Mouse (Mus musculus) midbrain, embryonic 10.5 days (tissue): ENCODE results near the gene Pagr1b. TPM values are rescaled to one million over a fixed set of nuclear protein-coding genes. Genes with fewer than 3 reads are reported as not detected.

Experiments used
- DNase-seq: peaks from one replicate; pipeline ENCODE4 v3.0.0-alpha.2; 2017; ENCODE audit warnings: low spot score
- H3K27ac ChIP-seq: fragments of 300-500 bp; sonication (generic); replicated peaks from 2 replicates; pipeline ENCODE4 v1.5.1; 2016; ENCODE audit warnings: mild to moderate bottlenecking
- H3K27me3 ChIP-seq: fragments of 300-500 bp; sonication (generic); 2 replicates; pipeline ENCODE4 v1.6.1; 2016; ENCODE audit warnings: low read depth, mild to moderate bottlenecking; ENCODE audit not compliant: poor library complexity, severe bottlenecking
- H3K36me3 ChIP-seq: fragments of 300-500 bp; sonication (generic); 2 replicates; pipeline ENCODE4 v1.6.1; 2016; ENCODE audit warnings: mild to moderate bottlenecking, moderate library complexity
- H3K4me1 ChIP-seq: fragments of 300-500 bp; sonication (generic); 2 replicates; pipeline ENCODE4 v1.6.1; 2016
- H3K4me3 ChIP-seq: fragments of 300-500 bp; sonication (generic); 2 replicates; pipeline ENCODE4 v1.5.1; 2016; ENCODE audit warnings: mild to moderate bottlenecking, moderate library complexity
- H3K9me3 ChIP-seq: fragments of 300-500 bp; sonication (generic); replicated peaks from 2 replicates; pipeline ENCODE4 v1.6.1; 2016; ENCODE audit warnings: mild to moderate bottlenecking
- WGBS: fragments of 180-500 bp; shearing (Covaris S2); methylation state at CpG from one replicate; pipeline ENCODE4 v1.1.7; 2016; 5-methylcytosine and 5-hydroxymethylcytosine counted together
- polyA plus RNA-seq: library from polyadenylated mRNA; unstranded; fragments of >200 nt; fragmentation: Nextera tagmentation; extraction: Ambion mirVana; gene quantifications from 2 replicates; pipeline ENCODE4 v1.2.1, GENCODE M21; 2016

The Pagr1b gene
- polyA plus RNA-seq, 1 experiment from 2014 or later = 0.19 TPM

GRCm38 (mm10) chr7:127007313-127008024 is 8.8 kb downstream of the Pagr1b start:
- Histone ChIP-seq H3K9me3 (no peaks in the 10 kb centered on the region), H3K4me3 (no peak overlapping the region), H3K27ac (no peak overlapping the region), H3K36me3 (peaks cover 13% of the 10 kb centered on the region), H3K27me3 (no peaks in the 10 kb centered on the region), H3K4me1 (peaks cover 15% of the 10 kb centered on the region)
- 85% methylated on average over 6 of the region's 6 CpGs for WGBS
- no peak for DNase-seq

GRCm38 (mm10) chr7:127004122-127004875 is 12.0 kb downstream of the Pagr1b start:
- no peak for DNase-seq
- Histone ChIP-seq H3K27ac (no peak overlapping the region), H3K9me3 (no peaks in the 10 kb centered on the region), H3K4me1 (peaks cover 10% of the 10 kb centered on the region), H3K27me3 (no peaks in the 10 kb centered on the region), H3K4me3 (no peak overlapping the region), H3K36me3 (no peaks in the 10 kb centered on the region)
- whole genome bisulfite sequencing = 89% methylated on average over 4 of the region's 4 CpGs

GRCm38 (mm10) chr7:127003620-127004019 is 12.7 kb downstream of the Pagr1b start:
- Histone ChIP-seq H3K4me1 (peaks cover 4% of the 10 kb centered on the region), H3K36me3 (no peaks in the 10 kb centered on the region), H3K9me3 (no peaks in the 10 kb centered on the region), H3K4me3 (no peak overlapping the region), H3K27ac (no peak overlapping the region), H3K27me3 (no peaks in the 10 kb centered on the region)
- no peak for DNase-seq
- 92% methylated on average over 5 of the region's 5 CpGs for WGBS

GRCm38 (mm10) chr7:126999568-126999967 is 16.7 kb downstream of the Pagr1b start:
- H3K4me3 ChIP-seq = no peak overlapping the region
- no peaks in the 10 kb centered on the region for H3K36me3 ChIP-seq
- H3K9me3 ChIP-seq = 0 out of 2 replicates have a peak, but pooled peaks cover 2% of the 10 kb centered on the region
- WGBS = 87% methylated on average over 10 of the region's 10 CpGs
- no peak overlapping the region for H3K27ac ChIP-seq
- H3K4me1 ChIP-seq = no peaks in the 10 kb centered on the region
- no peaks in the 10 kb centered on the region for H3K27me3 ChIP-seq
- DNase-seq = no peak

GRCm38 (mm10) chr7:126996449-126996848 is 19.8 kb downstream of the Pagr1b start:
- H3K36me3 ChIP-seq = no peaks in the 10 kb centered on the region
- WGBS = 82% methylated on average over 4 of the region's 4 CpGs

GRCm38 (mm10) chr7:126988816-126989215 is 27.5 kb downstream of the Pagr1b start:
- no peak overlapping the region for H3K27ac ChIP-seq
- no peak for DNase-seq
- 75% methylated on average over 8 of the region's 8 CpGs for WGBS
- no peaks in the 10 kb centered on the region for H3K36me3 ChIP-seq
- H3K9me3 ChIP-seq = no peaks in the 10 kb centered on the region
- H3K27me3 ChIP-seq = no peaks in the 10 kb centered on the region
- H3K4me1 ChIP-seq = peaks cover 5% of the 10 kb centered on the region
- no peak overlapping the region for H3K4me3 ChIP-seq

More at GRCm38 (mm10) chr7:126996449-126996848, 19.8 kb downstream of the Pagr1b start:
- H3K4me1 ChIP-seq = peaks cover 3% of the 10 kb centered on the region
- no peaks in the 10 kb centered on the region for H3K27me3 ChIP-seq
- H3K4me3 ChIP-seq = no peak overlapping the region
- DNase-seq = no peak
- 0 out of 2 replicates have a peak, but pooled peaks cover 2% of the 10 kb centered on the region for H3K9me3 ChIP-seq
- H3K27ac ChIP-seq = no peak overlapping the region

GRCm38 (mm10) chr7:126986319-126986718 is 30.0 kb downstream of the Pagr1b start:
- Histone ChIP-seq H3K4me1 (0 out of 2 replicates have a peak, but pooled peaks cover 2% of the 10 kb centered on the region), H3K9me3 (no peaks in the 10 kb centered on the region), H3K27ac (no peak overlapping the region), H3K4me3 (no peak overlapping the region), H3K36me3 (peaks cover 1% of the 10 kb centered on the region), H3K27me3 (no peaks in the 10 kb centered on the region)
- WGBS = 38% methylated on average over 9 of the region's 9 CpGs
- DNase-seq = no peak

GRCm38 (mm10) chr7:126984667-126985444 is 31.4 kb downstream of the Pagr1b start:
- Histone ChIP-seq H3K36me3 (peaks cover 16% of the 10 kb centered on the region), H3K4me1 (0 out of 2 replicates have a peak, but pooled peaks cover 2% of the 10 kb centered on the region), H3K4me3 (no peak overlapping the region), H3K27ac (no peak overlapping the region), H3K9me3 (no peaks in the 10 kb centered on the region), H3K27me3 (no peaks in the 10 kb centered on the region)
- 70% methylated on average over 10 of the region's 10 CpGs for WGBS
- no peak for DNase-seq

GRCm38 (mm10) chr7:126983113-126983512 is 33.2 kb downstream of the Pagr1b start:
- Histone ChIP-seq H3K4me3 (no peak overlapping the region), H3K27me3 (no peaks in the 10 kb centered on the region), H3K9me3 (no peaks in the 10 kb centered on the region), H3K4me1 (0 out of 2 replicates have a peak, but pooled peaks cover 2% of the 10 kb centered on the region), H3K27ac (no peak overlapping the region), H3K36me3 (peaks cover 33% of the 10 kb centered on the region)
- WGBS = 88% methylated on average over 7 of the region's 7 CpGs
- no peak for DNase-seq

GRCm38 (mm10) chr7:126982054-126982453 is 34.2 kb downstream of the Pagr1b start:
- H3K4me3 ChIP-seq = no peak overlapping the region
- H3K9me3 ChIP-seq = no peaks in the 10 kb centered on the region
- H3K36me3 ChIP-seq = peaks cover 39% of the 10 kb centered on the region
- H3K27me3 ChIP-seq = no peaks in the 10 kb centered on the region
- DNase-seq = no peak
- 93% methylated on average over 4 of the region's 4 CpGs for WGBS
- peaks cover 8% of the 10 kb centered on the region for H3K4me1 ChIP-seq
- no peak overlapping the region for H3K27ac ChIP-seq

GRCm38 (mm10) chr7:126981601-126982000 is 34.7 kb downstream of the Pagr1b start:
- WGBS = 91% methylated on average over 2 of the region's 2 CpGs
- Histone ChIP-seq H3K36me3 (peaks cover 39% of the 10 kb centered on the region), H3K27me3 (no peaks in the 10 kb centered on the region), H3K9me3 (no peaks in the 10 kb centered on the region), H3K4me3 (no peak overlapping the region), H3K27ac (no peak overlapping the region), H3K4me1 (peaks cover 13% of the 10 kb centered on the region)
- DNase-seq = no peak

- no peaks in the 10 kb centered on the region for H3K9me3 ChIP-seq
- WGBS = 95% methylated on average over 6 of the region's 6 CpGs
Measured at GRCm38 (mm10) chr7:126978841-126979240, 37.4 kb downstream of the Pagr1b start.

More at GRCm38 (mm10) chr7:126978841-126979240, 37.4 kb downstream of the Pagr1b start:
- Histone ChIP-seq H3K4me1 (peaks cover 17% of the 10 kb centered on the region), H3K4me3 (no peak overlapping the region), H3K27me3 (no peaks in the 10 kb centered on the region), H3K27ac (no peak overlapping the region), H3K36me3 (peaks cover 39% of the 10 kb centered on the region)
- DNase-seq = no peak
